Mouse (Mus musculus): ENCODE data around the gene Rsph1.

- no peak for TF ChIP-seq POLR2A (IDR thresholded peaks at IDR 0.05; ENCODE audit: extremely low read depth, insufficient read depth, low read length)
- TF ChIP-seq CTCF (IDR thresholded peaks at IDR 0.05; ENCODE audit: low read depth, low read length), result no peak
Observed at GRCm38 (mm10) chr17:31259145-31259544, 18.0 kb downstream of the Rsph1 start.

All from liver, adult 2 months (tissue).